In genomic region chr11:52361287-52361921, GRCm38 (mm10) we compare ENCODE assay signal across 8 mouse cellular contexts. TPM values are rescaled to one million over a fixed set of nuclear protein-coding genes. Genes with fewer than 3 reads are reported as not detected.
DNase-seq lines count a peak whose midpoint lies in the region; ATAC-seq and TF ChIP-seq lines count a peak whose summit lies in the region.

No protein-coding gene starts in this region.

- H3K27ac ChIP-seq in forebrain, embryonic 11.5 days (ENCODE audit: low read depth, low read length): peak overlapping the region; percentile 77
- peak overlapping the region; percentile 94 for H3K27ac ChIP-seq in hindbrain, embryonic 15.5 days (replicated peaks)
- H3K27ac ChIP-seq in limb, embryonic 14.5 days (replicated peaks; ENCODE audit: low read depth, low read length): peak overlapping the region; percentile 88
- H3K27ac ChIP-seq in midbrain, embryonic 14.5 days (replicated peaks; ENCODE audit: low read depth, low read length): peak overlapping the region; percentile 92

- no peaks in the 10 kb centered on the region for H3K27me3 ChIP-seq in forebrain, embryonic 11.5 days (ENCODE audit: control insufficient read depth, insufficient read depth, low read length)
- no peaks in the 10 kb centered on the region for H3K27me3 ChIP-seq in hindbrain, embryonic 15.5 days
- H3K27me3 ChIP-seq in limb, embryonic 14.5 days (ENCODE audit: control insufficient read depth, insufficient read depth, low read length): no peaks in the 10 kb centered on the region
- H3K27me3 ChIP-seq in midbrain, embryonic 14.5 days (ENCODE audit: control insufficient read depth, insufficient read depth, low read length): no peaks in the 10 kb centered on the region

- peak overlapping the region; percentile 95 for H3K9ac ChIP-seq in forebrain, embryonic 11.5 days (ENCODE audit: low read length)
- H3K9ac ChIP-seq in hindbrain, embryonic 15.5 days: peak overlapping the region; percentile 98
- H3K9ac ChIP-seq in limb, embryonic 14.5 days (ENCODE audit: low read depth, low read length, severe bottlenecking): peak overlapping the region; percentile 94
- H3K9ac ChIP-seq in midbrain, embryonic 14.5 days (replicated peaks; ENCODE audit: low read length): peak overlapping the region; percentile 94

- peak; percentile 3; the same call in 1 of the 2 replicates for ATAC-seq in frontal cortex, adult (ENCODE audit: low TSS enrichment)
- ATAC-seq in forebrain, embryonic 11.5 days (replicated peaks; ENCODE audit: low FRiP score): peak; percentile 45
- ATAC-seq in hindbrain, embryonic 15.5 days (ENCODE audit: low FRiP score, low read depth): peak; percentile 33
- ATAC-seq in limb, embryonic 14.5 days (ENCODE audit: low FRiP score, low read depth): peak; percentile 7; the same call in 1 of the 2 replicates
- ATAC-seq in midbrain, embryonic 14.5 days (ENCODE audit: low FRiP score, low TSS enrichment): peak; percentile 56; the same call in 1 of the 2 replicates

- H3K9me3 ChIP-seq in forebrain, embryonic 11.5 days (ENCODE audit: control insufficient read depth, low read length): no peaks in the 10 kb centered on the region
- no peaks in the 10 kb centered on the region for H3K9me3 ChIP-seq in hindbrain, embryonic 15.5 days
- H3K9me3 ChIP-seq in limb, embryonic 14.5 days (ENCODE audit: control insufficient read depth, low read length): no peaks in the 10 kb centered on the region
- no peaks in the 10 kb centered on the region for H3K9me3 ChIP-seq in midbrain, embryonic 14.5 days (ENCODE audit: control insufficient read depth, low read length)

- H3K36me3 ChIP-seq in forebrain, embryonic 11.5 days (ENCODE audit: control insufficient read depth, insufficient read depth, low read length): no peaks in the 10 kb centered on the region
- no peaks in the 10 kb centered on the region for H3K36me3 ChIP-seq in hindbrain, embryonic 15.5 days
- no peaks in the 10 kb centered on the region for H3K36me3 ChIP-seq in limb, embryonic 14.5 days (ENCODE audit: control insufficient read depth, insufficient read depth, low read length)
- H3K36me3 ChIP-seq in midbrain, embryonic 14.5 days (ENCODE audit: control insufficient read depth, insufficient read depth, low read length): no peaks in the 10 kb centered on the region

- peak overlapping the region; percentile 94 for H3K4me2 ChIP-seq in forebrain, embryonic 11.5 days (ENCODE audit: low read depth, low read length, severe bottlenecking)
- peak overlapping the region; percentile 91 for H3K4me2 ChIP-seq in hindbrain, embryonic 15.5 days
- H3K4me2 ChIP-seq in limb, embryonic 14.5 days (replicated peaks; ENCODE audit: low read depth, low read length, severe bottlenecking): peak overlapping the region; percentile 85
- H3K4me2 ChIP-seq in midbrain, embryonic 14.5 days (ENCODE audit: low read length): peak overlapping the region; percentile 83

- peak overlapping the region; percentile 89 for H3K4me3 ChIP-seq in forebrain, embryonic 11.5 days (ENCODE audit: low read depth, low read length)
- H3K4me3 ChIP-seq in hindbrain, embryonic 15.5 days: peak overlapping the region; percentile 99
- peak overlapping the region; percentile 97 for H3K4me3 ChIP-seq in limb, embryonic 14.5 days (replicated peaks; ENCODE audit: low read length)
- H3K4me3 ChIP-seq in midbrain, embryonic 14.5 days (replicated peaks; ENCODE audit: low read depth, low read length): peak overlapping the region; percentile 97

- WGBS in forebrain, embryonic 11.5 days: under 1% methylated on average over 44 of the region's 47 CpGs
- WGBS in hindbrain, embryonic 15.5 days: under 1% methylated on average over 46 of the region's 47 CpGs
- under 1% methylated on average over 39 of the region's 47 CpGs for WGBS in limb, embryonic 14.5 days
- under 1% methylated on average over 47 of the region's 47 CpGs for WGBS in midbrain, embryonic 14.5 days

- no peak for DNase-seq in frontal cortex, postnatal 14 days (ENCODE audit: low spot score in 2 of 2)
- peak; percentile 75 to 91 for DNase-seq in adrenal gland, adult (ENCODE audit: inconsistent age in 2 of 2, low spot score in 1 of 2)
- DNase-seq in forebrain, embryonic 11.5 days (ENCODE audit: low spot score): no peak
- no peak for DNase-seq in limb, embryonic 14.5 days (ENCODE audit: low spot score)
- no peak for DNase-seq in midbrain, embryonic 14.5 days
- DNase-seq in urinary bladder, postnatal 14 days (ENCODE audit: low spot score): peak; percentile 64

- no peak for TF ChIP-seq POLR2A in limb, embryonic 14.5 days (IDR thresholded peaks at IDR 0.05; ENCODE audit: borderline replicate concordance, extremely low read depth, insufficient read depth, insufficient read length)

- peaks cover 13% of the 10 kb centered on the region; the same call in 1 of the 2 replicates for H3K4me1 ChIP-seq in forebrain, embryonic 11.5 days (replicated peaks; ENCODE audit: control insufficient read depth, insufficient read depth, low read length)
- peaks cover 51% of the 10 kb centered on the region for H3K4me1 ChIP-seq in hindbrain, embryonic 15.5 days (replicated peaks)
- peaks cover 38% of the 10 kb centered on the region for H3K4me1 ChIP-seq in limb, embryonic 14.5 days (ENCODE audit: control insufficient read depth, insufficient read depth, low read length)
- peaks cover 19% of the 10 kb centered on the region; the same call in 1 of the 2 replicates for H3K4me1 ChIP-seq in midbrain, embryonic 14.5 days (ENCODE audit: control insufficient read depth, insufficient read depth, low read length)

RNA-seq across cellular contexts. Expression of gene Vdac1, which starts 0.7 kb away (rescaled TPM):
- polyA plus RNA-seq in forebrain, embryonic 11.5 days (2014; fragmentation: Nextera tagmentation; extraction: Ambion mirVana): 198 and 207 TPM in 2 replicates
- polyA plus RNA-seq in hindbrain, embryonic 15.5 days (2015; fragmentation: Nextera tagmentation; extraction: Ambion mirVana): 368 and 369 TPM in 2 replicates
- polyA plus RNA-seq in limb, embryonic 14.5 days (2012; rRNA removed): 157 and 158 TPM in 2 replicates
- polyA plus RNA-seq in limb, embryonic 14.5 days (2014; fragmentation: Nextera tagmentation; extraction: Ambion mirVana): 207 and 218 TPM in 2 replicates
- 275 and 348 TPM in 2 replicates for polyA plus RNA-seq in midbrain, embryonic 14.5 days (2014; fragmentation: Nextera tagmentation; extraction: Ambion mirVana)

RNA-seq across cellular contexts. Expression of gene 9530068E07Rik, which starts 34.8 kb away (rescaled TPM):
- 162 and 169 TPM in 2 replicates for polyA plus RNA-seq in forebrain, embryonic 11.5 days (2014; fragmentation: Nextera tagmentation; extraction: Ambion mirVana)
- 129 and 136 TPM in 2 replicates for polyA plus RNA-seq in hindbrain, embryonic 15.5 days (2015; fragmentation: Nextera tagmentation; extraction: Ambion mirVana)
- 174 and 207 TPM in 2 replicates for polyA plus RNA-seq in limb, embryonic 14.5 days (2012; rRNA removed)
- 202 and 213 TPM in 2 replicates for polyA plus RNA-seq in limb, embryonic 14.5 days (2014; fragmentation: Nextera tagmentation; extraction: Ambion mirVana)
- 80.9 and 138 TPM in 2 replicates for polyA plus RNA-seq in midbrain, embryonic 14.5 days (2014; fragmentation: Nextera tagmentation; extraction: Ambion mirVana)

Comparison
In these comparisons a context has a peak if more than half of its experiments do, and no peak if none do; other contexts are left out.
1. ATAC-seq: peak in every context shown above with its lines; median percentile 56 in midbrain, embryonic 14.5 days; 45 in forebrain, embryonic 11.5 days; 33 in hindbrain, embryonic 15.5 days; 7 in limb, embryonic 14.5 days; 3 in frontal cortex, adult.
2. DNase-seq: peak in adrenal gland, adult (2 of 2) and urinary bladder, postnatal 14 days (single experiment); none in frontal cortex, postnatal 14 days (0 of 2), forebrain, embryonic 11.5 days (single experiment), limb, embryonic 14.5 days (single experiment) and midbrain, embryonic 14.5 days (single experiment).
3. Peak in every context shown above with its lines, with median percentiles within 50 percentile points of each other: H3K27ac ChIP-seq, H3K4me2 ChIP-seq, H3K4me3 ChIP-seq and H3K9ac ChIP-seq.